20 mouse cellular contexts compared by ENCODE assay signal in genomic region chr10:10740729-10741128, GRCm38 (mm10). TPM values are rescaled to one million over a fixed set of nuclear protein-coding genes. Genes with fewer than 3 reads are reported as not detected.
"Had no signal": no experiment of that assay in that cellular context is flagged by ENCODE, and none has a peak within 500 bp of the region (broad histone marks: within the 10 kb centered on the region; RNA-seq: fewer than 3 reads in every experiment).

No protein-coding gene starts in this region.

- H3K27me3 ChIP-seq: kidney, embryonic 15.5 days; limb, embryonic 15.5 days; liver, embryonic 12.5 days; neural tube, embryonic 12.5 days had no signal

- H3K9ac ChIP-seq: kidney, embryonic 15.5 days; limb, embryonic 15.5 days; liver, embryonic 12.5 days; neural tube, embryonic 12.5 days had no signal

- H3K9me3 ChIP-seq: kidney, embryonic 15.5 days; limb, embryonic 15.5 days; liver, embryonic 12.5 days; midbrain, embryonic 10.5 days; neural tube, embryonic 12.5 days had no signal

- H3K27ac ChIP-seq: kidney, embryonic 15.5 days; left cerebral cortex, adult 2 months; limb, embryonic 15.5 days; liver, embryonic 12.5 days; midbrain, embryonic 10.5 days; neural tube, embryonic 12.5 days had no signal

- DNase-seq: kidney, adult 2 months; kidney, postnatal 14 days; lung, postnatal 10 days; midbrain, embryonic 14.5 days; retina, postnatal 1 day; thymus, postnatal 4 days had no signal

- H3K4me2 ChIP-seq: kidney, embryonic 15.5 days; limb, embryonic 15.5 days; liver, embryonic 12.5 days; neural tube, embryonic 12.5 days had no signal

- H3K36me3 ChIP-seq: kidney, embryonic 15.5 days; limb, embryonic 15.5 days; liver, embryonic 12.5 days; midbrain, embryonic 10.5 days; neural tube, embryonic 12.5 days had no signal

- ATAC-seq: intestine, embryonic 16.5 days; liver, embryonic 12.5 days had no signal

- H3K4me1 ChIP-seq: kidney, embryonic 15.5 days; limb, embryonic 15.5 days; liver, embryonic 12.5 days; midbrain, embryonic 10.5 days; neural tube, embryonic 12.5 days had no signal

- H3K4me3 ChIP-seq: kidney, embryonic 15.5 days; left cerebral cortex, adult 2 months; limb, embryonic 15.5 days; liver, embryonic 12.5 days; midbrain, embryonic 10.5 days; neural tube, embryonic 12.5 days had no signal

RNA-seq across cellular contexts. Expression of gene Gm10944, which starts 59.6 kb away (rescaled TPM):
- total RNA-seq: layer of hippocampus, postnatal 25 days; left cerebral cortex, adult 2 months; left cerebral cortex, postnatal 25 days had no signal
- polyA plus RNA-seq: intestine, embryonic 16.5 days; kidney, adult 2 months; kidney, embryonic 15.5 days; large intestine, adult 2 months; limb, embryonic 11.5 days; limb, embryonic 15.5 days; liver, embryonic 12.5 days; midbrain, embryonic 10.5 days; midbrain, embryonic 14.5 days; neural tube, embryonic 12.5 days; small intestine, adult 2 months; stomach, embryonic 16.5 days; thymus, postnatal 0 days had no signal
